Mouse (Mus musculus) left cerebral cortex, postnatal 4 days (tissue): ENCODE measurements around the gene Gpc6. TPM values are rescaled to one million over a fixed set of nuclear protein-coding genes. Genes with fewer than 3 reads are reported as not detected.

Experiments used
- DNase-seq: peaks from one replicate; pipeline ENCODE4 v3.0.0-alpha.2; 2022
- intact Hi-C: fragments of 180-260 bp; cut with DNase I; formaldehyde crosslinking; loops from one replicate; pipeline ENCODE4 v1.15.1; 2025
- total RNA-seq, 2 experiments: library from RNA; stranded (reverse); gene quantifications; 2 replicates each; pipeline ENCODE4 v1.2.3; 2021

Gene Gpc6
- total RNA-seq, 2 experiments from 2014 or later = 24.8 to 26.4 TPM

GRCm38 (mm10) chr14:117203960-117204359, 278.8 kb downstream of the Gpc6 start:
- intact Hi-C loops = no loop called here
- no peak for DNase-seq

GRCm38 (mm10) chr14:117214373-117214772, 289.3 kb downstream of the Gpc6 start:
- no peak for DNase-seq
- intact Hi-C loops = no loop called here

- intact Hi-C loops = no loop called here
- DNase-seq = no peak
Measured at GRCm38 (mm10) chr14:117226920-117227319, 301.8 kb downstream of the Gpc6 start.

GRCm38 (mm10) chr14:117230476-117230875, 305.4 kb downstream of the Gpc6 start:
- DNase-seq = no peak
- intact Hi-C loops = no loop called here

GRCm38 (mm10) chr14:117238226-117238625, 313.1 kb downstream of the Gpc6 start:
- intact Hi-C loops = no loop called here
- no peak for DNase-seq

- DNase-seq = no peak
- intact Hi-C loops = no loop called here
Measured at GRCm38 (mm10) chr14:117239694-117240427, 314.7 kb downstream of the Gpc6 start.

GRCm38 (mm10) chr14:117245631-117246030, 320.5 kb downstream of the Gpc6 start:
- intact Hi-C loops = no loop called here
- DNase-seq = no peak

- no peak for DNase-seq
- intact Hi-C loops = no loop called here
Measured at GRCm38 (mm10) chr14:117256192-117256591, 331.1 kb downstream of the Gpc6 start.

- DNase-seq = no peak
- intact Hi-C loops = no loop called here
Measured at GRCm38 (mm10) chr14:117265653-117266052, 340.5 kb downstream of the Gpc6 start.

- DNase-seq = peak; percentile 22
- intact Hi-C loops = no loop called here
Measured at GRCm38 (mm10) chr14:117267823-117268601, 342.9 kb downstream of the Gpc6 start.

- no peak for DNase-seq
- intact Hi-C loops = no loop called here
Measured at GRCm38 (mm10) chr14:117283631-117284030, 358.5 kb downstream of the Gpc6 start.

- intact Hi-C loops = no loop called here
- DNase-seq = no peak
Measured at GRCm38 (mm10) chr14:117293746-117294145, 368.6 kb downstream of the Gpc6 start.

GRCm38 (mm10) chr14:117296207-117296838, 371.2 kb downstream of the Gpc6 start:
- intact Hi-C loops = no loop called here
- DNase-seq = no peak

- no peak for DNase-seq
- intact Hi-C loops = no loop called here
Measured at GRCm38 (mm10) chr14:117301019-117301418, 375.9 kb downstream of the Gpc6 start.

- DNase-seq = no peak
- intact Hi-C loops = no loop called here
Measured at GRCm38 (mm10) chr14:117303901-117304722, 379.0 kb downstream of the Gpc6 start.

- no peak for DNase-seq
- intact Hi-C loops = no loop called here
Measured at GRCm38 (mm10) chr14:117304723-117305010, 379.6 kb downstream of the Gpc6 start.

GRCm38 (mm10) chr14:117309997-117310520, 384.9 kb downstream of the Gpc6 start:
- intact Hi-C loops = no loop called here
- DNase-seq = no peak

- no peak for DNase-seq
- intact Hi-C loops = no loop called here
Measured at GRCm38 (mm10) chr14:117324214-117324613, 399.1 kb downstream of the Gpc6 start.

- intact Hi-C loops = no loop called here
- DNase-seq = no peak
Measured at GRCm38 (mm10) chr14:117332256-117332655, 407.1 kb downstream of the Gpc6 start.

- DNase-seq = no peak
- intact Hi-C loops = no loop called here
Measured at GRCm38 (mm10) chr14:117337271-117337670, 412.2 kb downstream of the Gpc6 start.

GRCm38 (mm10) chr14:117340549-117340948, 415.4 kb downstream of the Gpc6 start:
- DNase-seq = no peak
- intact Hi-C loops = no loop called here
